Mouse (Mus musculus) spleen, adult 12 weeks (tissue): ENCODE data around the gene Inf2.

Source experiments
- DNase-seq: peaks from one replicate; pipeline ENCODE4 v3.0.0; 2022; ENCODE audit warnings: low spot score

Gene Inf2

DNA sequence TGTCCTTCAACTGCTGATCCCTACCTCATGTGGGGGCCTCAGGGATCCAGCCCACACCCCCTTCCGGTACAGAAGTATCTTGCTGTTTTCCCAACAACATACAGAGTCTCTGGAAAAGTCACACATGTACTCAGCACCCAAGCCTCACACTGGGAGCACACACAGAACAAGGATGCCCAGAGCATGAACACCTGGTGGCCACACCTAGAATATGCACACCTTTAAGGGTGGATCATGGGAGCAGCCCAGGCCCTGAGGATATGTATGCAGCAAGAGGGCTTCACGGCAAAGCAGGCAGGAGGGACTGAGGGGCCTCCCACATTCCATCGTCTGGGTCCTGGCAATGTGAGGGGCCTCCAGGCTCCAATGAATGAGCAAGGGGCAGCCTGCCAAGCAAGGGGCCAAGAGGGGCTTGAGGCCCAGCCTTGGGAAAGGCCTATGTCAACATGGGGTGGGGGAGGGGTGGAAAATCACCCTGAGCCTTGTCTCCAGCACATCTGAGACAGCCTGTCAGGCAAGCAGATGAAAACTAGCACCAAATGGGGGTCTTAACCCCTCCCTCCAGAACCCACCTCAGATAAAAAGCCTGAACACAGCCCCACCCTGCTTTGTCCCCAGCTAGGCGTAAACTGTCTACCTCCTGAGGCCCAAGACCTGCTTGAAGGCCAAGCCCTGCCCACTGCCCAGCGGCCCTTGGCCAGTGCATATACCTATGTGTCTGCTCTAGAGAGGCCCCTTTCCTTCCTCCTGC is 72.2 kb downstream of the Inf2 start:
- no peak for DNase-seq

DNA sequence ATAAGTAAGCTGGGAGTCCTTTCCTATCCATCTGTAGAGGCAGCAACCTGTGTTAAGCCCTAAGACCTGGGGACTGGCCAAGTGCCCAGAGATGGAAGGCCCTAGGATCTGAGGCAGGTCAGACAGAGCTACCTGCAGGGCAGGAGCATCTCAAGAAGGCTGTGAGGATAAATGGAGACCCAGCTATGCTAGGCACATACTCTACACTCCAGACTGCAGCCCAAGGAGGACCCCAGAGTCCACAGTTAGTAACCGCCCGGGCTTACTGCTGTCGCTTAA is 72.7 kb downstream of the Inf2 start:
- DNase-seq: no peak

DNA sequence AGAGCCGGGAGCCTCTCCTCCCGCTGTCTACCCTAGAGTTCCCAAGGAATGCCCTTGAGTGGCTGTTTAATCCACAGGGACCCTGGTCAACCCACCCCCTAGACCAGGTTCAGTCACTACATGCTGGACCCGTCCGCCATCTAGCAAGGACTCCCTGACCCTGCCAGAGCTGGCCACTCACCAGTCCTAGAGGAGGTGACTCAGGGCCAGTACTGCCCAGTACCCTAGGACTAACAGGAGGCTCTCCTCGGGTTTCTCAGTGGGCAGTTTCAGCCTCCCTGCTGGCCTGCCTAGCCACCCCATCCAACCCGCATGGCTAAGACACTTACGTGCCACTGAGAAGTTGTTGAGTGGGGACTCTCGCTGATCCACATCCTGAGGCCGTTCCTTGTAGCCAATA is 73.3 kb downstream of the Inf2 start:
- DNase-seq: no peak

DNA sequence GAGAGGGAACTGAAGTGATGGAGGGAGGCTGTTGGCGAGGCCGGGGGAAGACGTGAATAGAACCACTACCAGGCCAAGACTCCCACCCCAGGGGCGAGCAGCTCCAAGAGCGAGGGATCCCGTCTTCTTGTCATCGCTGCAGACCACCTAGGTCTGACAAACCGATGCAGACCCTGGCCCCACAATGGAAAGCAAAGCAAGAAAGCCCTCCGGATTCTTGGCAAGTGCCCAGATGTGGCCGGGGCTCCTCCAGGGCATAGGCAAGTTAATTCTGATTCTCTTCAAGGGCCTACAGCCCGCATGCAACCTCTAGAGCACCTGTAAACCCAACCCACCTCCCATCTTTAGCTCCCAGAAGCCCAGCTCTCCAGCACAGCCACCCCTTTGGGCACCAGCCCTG is 74.7 kb downstream of the Inf2 start:
- DNase-seq: no peak

DNA sequence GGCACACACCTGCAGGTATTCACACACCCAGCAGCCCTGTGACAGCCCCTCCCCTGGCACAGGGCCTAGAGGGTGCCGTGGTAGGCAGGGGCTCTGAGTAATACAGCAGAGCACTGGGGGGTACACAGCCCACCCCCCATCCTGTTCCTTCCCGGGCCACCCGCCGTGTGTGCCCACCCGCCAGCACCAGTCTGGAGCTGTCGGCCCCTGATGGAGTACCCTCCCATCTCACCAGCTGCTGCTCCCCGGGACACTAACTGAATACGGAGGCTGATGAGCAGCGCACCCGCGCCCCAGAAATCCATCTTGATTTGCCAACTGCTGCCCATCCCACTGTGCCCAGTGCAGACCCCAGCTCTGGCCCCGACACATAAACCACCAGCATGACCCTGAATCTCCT is 75.1 kb downstream of the Inf2 start:
- no peak for DNase-seq

DNA sequence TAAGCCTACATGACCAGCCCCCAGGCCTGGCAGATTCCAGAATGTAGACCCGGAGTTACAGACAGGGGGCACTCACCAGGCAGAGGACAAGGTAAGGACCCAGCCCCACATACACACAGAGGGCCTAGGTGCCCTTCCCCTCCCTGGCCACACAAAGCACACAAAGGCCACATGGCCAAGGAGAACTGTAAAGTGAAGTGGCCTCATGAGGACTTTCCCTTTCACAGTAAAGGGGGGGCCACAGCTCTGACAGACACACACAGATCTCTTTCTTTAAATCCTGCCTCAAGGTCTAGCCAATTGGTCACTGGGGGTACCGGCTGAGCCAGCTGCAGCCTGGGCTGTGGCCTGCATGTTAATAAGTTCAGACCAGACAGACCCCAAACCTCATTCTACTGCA is 75.5 kb downstream of the Inf2 start:
- DNase-seq: no peak

DNA sequence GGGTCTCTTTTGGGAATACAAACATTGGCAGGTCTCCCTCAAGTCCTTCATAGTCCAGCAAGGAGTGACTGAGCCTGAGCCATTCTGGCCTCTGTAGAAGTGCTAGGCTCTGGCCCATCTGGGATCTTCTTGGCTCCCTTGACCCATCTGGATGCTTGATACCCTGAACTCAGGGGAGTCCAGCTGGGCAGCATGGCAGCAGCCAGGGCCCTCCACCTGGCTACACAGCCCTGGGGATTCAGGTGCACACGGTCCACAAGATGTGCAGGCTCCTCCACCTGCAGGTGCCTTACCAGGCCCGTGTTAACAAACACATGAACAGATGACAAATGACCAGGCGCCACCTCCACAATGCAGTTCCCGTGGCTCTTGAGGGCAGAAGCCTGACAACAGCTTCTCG is 76.1 kb downstream of the Inf2 start:
- no peak for DNase-seq
